Mouse (Mus musculus): Measurements from ENCODE around the gene Cav3.

The Cav3 gene

GRCm38 (mm10) chr6:112495219-112495618 is 35.9 kb downstream of the Cav3 start:
- no peak for DNase-seq (ENCODE audit: low spot score in 2 of 2)

DNA sequence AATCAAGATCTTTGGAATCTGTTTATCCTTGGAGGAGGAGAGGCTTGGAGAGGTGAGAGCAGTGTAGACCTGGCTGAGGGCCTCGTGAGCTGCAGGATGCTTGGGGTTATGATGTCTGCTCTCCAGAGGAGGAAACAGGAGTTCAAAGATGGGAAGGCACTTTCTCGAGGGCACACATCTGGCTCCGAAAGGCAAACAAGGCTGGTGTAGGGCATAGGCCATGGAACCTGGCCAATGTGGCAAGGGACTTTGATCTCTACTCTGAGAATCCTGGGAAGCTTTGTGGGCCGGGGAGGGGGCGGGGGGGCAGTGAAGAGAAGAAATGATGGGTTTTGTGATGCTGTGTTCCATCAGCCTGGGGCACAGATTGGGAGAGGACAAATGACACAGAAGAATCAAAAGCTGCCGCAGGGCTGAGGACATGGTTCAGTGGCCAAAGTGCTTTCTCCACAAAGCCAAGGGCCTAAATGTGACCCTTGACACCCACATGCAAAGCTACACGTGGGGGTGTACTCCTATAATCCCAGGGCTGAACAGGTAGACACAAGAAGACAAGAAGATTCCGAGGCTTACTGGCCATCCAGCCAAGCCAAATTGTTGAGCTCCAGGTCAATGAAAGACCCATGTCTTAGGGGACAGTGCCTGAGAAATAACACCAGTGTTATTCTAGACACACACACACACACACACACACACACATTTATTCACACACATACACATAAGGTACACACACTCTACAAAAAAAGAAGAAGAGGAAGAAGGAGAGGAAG is 37.2 kb downstream of the Cav3 start:
- no peak for DNase-seq (ENCODE audit: low spot score in 2 of 2)

DNA sequence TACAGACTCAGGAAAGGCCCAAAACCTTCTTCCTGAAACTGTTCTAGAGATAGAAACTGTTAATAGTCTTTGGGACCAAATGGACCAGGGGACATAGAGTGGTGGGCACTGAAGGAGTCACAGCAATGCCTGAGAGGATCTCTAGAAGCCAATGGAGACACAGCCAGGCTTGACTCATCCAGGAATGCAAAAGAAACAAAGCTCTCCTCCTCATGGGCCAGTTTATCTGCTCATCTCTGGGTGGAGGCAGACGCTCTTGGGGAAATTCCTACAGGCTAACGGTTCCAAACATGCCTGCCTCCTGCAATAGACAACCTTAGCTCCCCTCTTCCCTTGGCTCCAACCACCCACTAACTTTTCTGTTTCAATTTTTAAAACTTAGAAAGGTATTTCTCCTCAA is 38.2 kb downstream of the Cav3 start:
- DNase-seq (ENCODE audit: low spot score in 2 of 2): no peak

- no peak for DNase-seq (ENCODE audit: low spot score in 2 of 2)
Measured at GRCm38 (mm10) chr6:112498716-112499115, 39.4 kb downstream of the Cav3 start.

DNA sequence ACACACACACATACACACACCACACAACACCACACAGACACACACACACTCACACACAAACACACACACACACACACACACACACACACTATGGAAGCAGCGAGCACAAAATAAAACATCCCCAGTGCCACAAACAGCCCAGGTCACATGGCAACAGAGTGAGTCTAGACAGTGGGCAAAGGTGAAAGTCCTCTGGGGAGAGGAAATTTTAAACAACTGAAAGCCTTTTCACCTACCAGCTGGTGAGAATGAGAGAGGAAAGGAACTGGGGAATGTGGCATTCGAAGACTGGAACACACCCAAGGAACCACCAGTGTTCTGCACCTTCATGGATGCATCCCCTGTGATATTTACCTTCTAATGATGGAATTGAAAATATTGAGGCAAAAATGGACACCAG is 40.2 kb downstream of the Cav3 start:
- no peak for DNase-seq (ENCODE audit: low spot score in 2 of 2)

DNA sequence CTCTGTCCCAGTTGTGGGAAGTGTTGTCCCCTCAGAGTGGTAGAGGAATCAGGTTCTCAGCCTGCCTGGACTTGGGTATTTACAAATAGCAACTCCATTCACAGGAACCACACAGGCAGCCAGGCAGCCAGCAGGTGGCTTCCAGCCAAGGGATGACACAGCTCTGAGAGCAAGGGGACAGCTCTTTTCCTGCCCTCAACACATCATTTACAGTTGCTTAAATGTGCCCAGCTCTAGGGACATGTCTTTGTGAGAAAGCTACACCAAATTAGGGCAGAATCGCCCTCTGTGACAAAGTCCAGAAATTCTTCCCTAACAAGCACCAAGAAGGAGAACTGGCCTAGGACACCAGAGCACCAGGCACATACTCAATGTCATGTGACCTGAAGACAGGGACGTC is 41.9 kb downstream of the Cav3 start:
- no peak for DNase-seq (ENCODE audit: low spot score in 2 of 2)

- DNase-seq (ENCODE audit: low spot score in 2 of 2): no peak
Measured at GRCm38 (mm10) chr6:112507617-112508016, 48.3 kb downstream of the Cav3 start.

GRCm38 (mm10) chr6:112509590-112510131 is 50.4 kb downstream of the Cav3 start:
- no peak for DNase-seq (ENCODE audit: low spot score in 2 of 2)

GRCm38 (mm10) chr6:112510346-112510745 is 51.0 kb downstream of the Cav3 start:
- no peak for DNase-seq (ENCODE audit: low spot score in 2 of 2)

GRCm38 (mm10) chr6:112514591-112514990 is 55.3 kb downstream of the Cav3 start:
- no peak for DNase-seq (ENCODE audit: low spot score in 2 of 2)

GRCm38 (mm10) chr6:112516496-112516895 is 57.2 kb downstream of the Cav3 start:
- no peak for DNase-seq (ENCODE audit: low spot score in 2 of 2)

- no peak for DNase-seq (ENCODE audit: low spot score in 2 of 2)
Measured at GRCm38 (mm10) chr6:112517572-112517971, 58.3 kb downstream of the Cav3 start.

- DNase-seq (ENCODE audit: low spot score in 2 of 2): no peak
Measured at GRCm38 (mm10) chr6:112517991-112518390, 58.7 kb downstream of the Cav3 start.

All from urinary bladder, adult 18-20 months (tissue).